Mouse (Mus musculus) thymus, postnatal 4 days (tissue): ENCODE results near the gene Nagk.
A peak's percentile ranks its signal among the peaks of the same experiment; 100 is the strongest.
"Not testable (repeated sequence)": the region's sequence is repeated elsewhere in the genome, so short reads cannot be mapped to it uniquely, and the experiment has no call there.

Experiments
- DNase-seq: peaks from one replicate; pipeline ENCODE4 v3.0.0; 2021

The Nagk gene

GRCm38 (mm10) chr6:83818996-83819395 is 24.2 kb downstream of the Nagk start:
- DNase-seq, result no peak

DNA sequence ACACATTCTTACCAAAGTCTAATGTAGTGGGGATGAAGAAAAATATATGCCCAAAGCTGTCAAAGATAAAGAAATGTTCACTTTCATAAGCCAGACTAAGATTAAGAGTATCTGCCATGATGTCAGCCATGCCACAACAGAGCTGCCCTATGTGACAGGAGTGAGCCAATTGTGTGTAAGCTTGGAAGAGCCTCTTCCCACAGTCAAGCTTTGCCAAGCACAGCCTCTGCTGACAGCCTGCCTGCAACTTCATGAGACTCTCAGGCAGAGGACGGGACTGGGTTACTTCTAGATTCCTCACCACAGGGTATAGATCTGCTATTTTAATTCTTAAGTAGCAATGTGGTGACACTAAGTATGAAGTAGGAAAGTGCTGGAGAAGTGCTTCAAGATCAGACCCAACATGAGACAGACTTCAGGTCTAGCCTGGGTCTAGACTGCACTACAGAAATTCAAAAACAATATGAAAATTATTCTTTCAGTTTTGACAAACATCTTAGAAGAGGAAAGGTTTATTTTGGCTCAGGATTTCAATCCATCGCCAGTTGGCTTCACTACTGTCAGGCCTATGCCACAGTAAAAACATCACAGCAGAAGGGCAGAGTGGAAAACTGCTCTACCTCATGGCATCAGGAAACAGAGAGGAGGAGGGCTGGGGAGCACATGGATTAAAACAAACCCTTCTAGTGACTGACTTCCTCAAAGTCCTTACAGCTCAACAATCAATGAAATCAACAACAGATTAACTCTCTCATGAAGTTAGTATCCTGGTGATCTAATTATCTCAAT is 26.1 kb downstream of the Nagk start:
- no peak for DNase-seq

GRCm38 (mm10) chr6:83821856-83822255 is 27.1 kb downstream of the Nagk start:
- no peak for DNase-seq

- no peak for DNase-seq
These were observed 36.3 kb downstream of the Nagk start for GRCm38 (mm10) chr6:83830941-83831605.

DNA sequence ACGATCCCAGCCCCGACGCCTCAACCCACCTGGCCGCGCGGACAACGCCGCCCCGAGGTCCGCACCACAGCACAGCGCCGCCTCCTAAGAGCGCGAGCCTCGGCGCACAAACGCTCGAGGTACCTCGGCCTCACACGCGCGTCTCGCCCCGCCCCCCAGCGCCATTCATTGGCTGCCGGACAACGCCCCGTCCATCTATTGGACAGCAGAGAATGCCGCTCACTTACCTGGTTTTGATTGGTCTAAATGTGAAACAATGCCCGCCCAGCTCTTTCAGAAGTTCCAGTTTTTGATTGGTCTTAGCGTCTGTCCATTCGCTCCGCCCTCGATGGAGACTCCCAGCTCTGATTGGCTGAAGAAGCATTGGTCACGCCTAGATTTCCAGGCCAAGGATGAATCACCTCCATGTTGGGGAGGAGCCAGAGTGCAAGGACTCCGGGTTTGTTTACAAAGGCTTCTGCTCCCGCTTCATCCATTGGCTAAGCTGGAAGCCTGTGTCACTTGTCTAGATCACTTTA is 36.9 kb downstream of the Nagk start, which contains the start of gene Paip2b:
Gene Paip2b (minus strand): TSS at position 136 of the 518 bp plus-strand sequence.
- peak; percentile 98 for DNase-seq

- not testable (repeated sequence) for DNase-seq
These were observed 37.6 kb downstream of the Nagk start for GRCm38 (mm10) chr6:83832393-83832792.

- no peak for DNase-seq
These were observed 42.0 kb downstream of the Nagk start for GRCm38 (mm10) chr6:83836826-83837225.

- DNase-seq, result no peak
These were observed 43.3 kb downstream of the Nagk start for GRCm38 (mm10) chr6:83838046-83838445.

DNA sequence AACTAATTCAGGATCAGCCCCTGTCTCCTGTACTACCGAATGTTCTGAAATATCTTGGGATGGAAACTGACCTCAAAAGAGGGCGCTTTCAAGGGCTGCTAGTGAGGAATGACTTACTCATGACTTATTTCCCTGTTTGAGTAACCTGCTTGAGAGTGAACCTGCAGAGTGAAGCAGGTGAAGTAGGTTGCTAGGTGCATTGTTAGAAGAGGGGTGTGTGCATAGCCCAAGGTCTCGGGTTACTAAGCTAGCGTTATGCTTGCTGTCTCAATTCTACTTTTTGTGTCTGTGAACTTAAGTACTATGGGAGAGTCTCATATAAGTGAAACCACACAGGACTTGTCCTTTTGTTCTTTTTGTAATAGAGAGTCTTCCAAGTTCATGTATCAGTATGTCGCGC is 45.3 kb downstream of the Nagk start:
- no peak for DNase-seq

GRCm38 (mm10) chr6:83844913-83845312 is 50.1 kb downstream of the Nagk start:
- no peak for DNase-seq

GRCm38 (mm10) chr6:83846141-83846540 is 51.4 kb downstream of the Nagk start:
- no peak for DNase-seq

- DNase-seq, result no peak
These were observed 54.7 kb downstream of the Nagk start for GRCm38 (mm10) chr6:83849446-83849845.
